ENCODE assay signal across 12 mouse cellular contexts in genomic region chr11:52273183-52273941, GRCm38 (mm10). TPM values are rescaled to one million over a fixed set of nuclear protein-coding genes. Genes with fewer than 3 reads are reported as not detected.
DNase-seq lines count a peak whose midpoint lies in the region; ATAC-seq and TF ChIP-seq lines count a peak whose summit lies in the region.
"Had no signal": no experiment of that assay in that cellular context is flagged by ENCODE, and none has a peak within 500 bp of the region (broad histone marks: within the 10 kb centered on the region; RNA-seq: fewer than 3 reads in every experiment).

No protein-coding gene starts in this region.

- intact Hi-C loops in heart, postnatal 10 days (cut with DNase I), result no loop called here

- no peak for DNase-seq in kidney, postnatal 0 days (ENCODE audit: low spot score)
- peak; percentile 68 to 69 for DNase-seq in adrenal gland, postnatal 36 days
- DNase-seq in heart, postnatal 10 days, result peak; percentile 41
- DNase-seq in right cerebral cortex, adult 18-20 months, result no peak
- DNase-seq: liver, embryonic 13.5 days had no signal

- no peaks in the 10 kb centered on the region for H3K9me3 ChIP-seq in kidney, postnatal 0 days (replicated peaks; ENCODE audit: low read length)
- no peaks in the 10 kb centered on the region for H3K9me3 ChIP-seq in kidney, embryonic 14.5 days (ENCODE audit: control insufficient read depth, low read length)
- H3K9me3 ChIP-seq: forebrain, embryonic 15.5 days; liver, embryonic 13.5 days had no signal

- H3K27ac ChIP-seq in kidney, postnatal 0 days, result peak overlapping the region; percentile 28; the same call in 1 of the 2 replicates
- no peak overlapping the region for H3K27ac ChIP-seq in kidney, embryonic 14.5 days (ENCODE audit: low read depth, low read length)
- peak overlapping the region; percentile 88 for H3K27ac ChIP-seq in olfactory bulb, adult 2 months (ENCODE audit: insufficient read depth, low read depth, low read length)
- H3K27ac ChIP-seq: forebrain, embryonic 15.5 days; liver, embryonic 13.5 days had no signal

- no peaks in the 10 kb centered on the region for H3K27me3 ChIP-seq in kidney, postnatal 0 days (ENCODE audit: insufficient read depth, low read length)
- no peaks in the 10 kb centered on the region for H3K27me3 ChIP-seq in kidney, embryonic 14.5 days (ENCODE audit: control insufficient read depth, insufficient read depth, low read length)
- H3K27me3 ChIP-seq: forebrain, embryonic 15.5 days had no signal

- H3K9ac ChIP-seq in kidney, postnatal 0 days (ENCODE audit: low read depth, low read length), result no peak overlapping the region
- no peak overlapping the region for H3K9ac ChIP-seq in kidney, embryonic 14.5 days (ENCODE audit: low read depth, low read length)
- H3K9ac ChIP-seq: forebrain, embryonic 15.5 days; liver, embryonic 13.5 days had no signal

- no peak overlapping the region for H3K4me2 ChIP-seq in kidney, postnatal 0 days (ENCODE audit: low read length)
- no peak overlapping the region for H3K4me2 ChIP-seq in kidney, embryonic 14.5 days (replicated peaks; ENCODE audit: low read depth, low read length)
- H3K4me2 ChIP-seq: forebrain, embryonic 15.5 days; liver, embryonic 13.5 days had no signal

- ATAC-seq in kidney, postnatal 0 days (replicated peaks; ENCODE audit: low FRiP score, low read depth), result no peak
- ATAC-seq in kidney, embryonic 14.5 days (ENCODE audit: low FRiP score, low TSS enrichment), result no peak
- no peak for ATAC-seq in granulocyte monocyte progenitor cell, adult 5-6 weeks (replicated peaks; ENCODE audit: poor library complexity, severe bottlenecking)
- ATAC-seq in monocyte, adult 5-6 weeks (replicated peaks; ENCODE audit: insufficient number of reproducible peaks, low FRiP score, low TSS enrichment, poor library complexity, severe bottlenecking), result no peak
- ATAC-seq: forebrain, embryonic 15.5 days had no signal

- no peaks in the 10 kb centered on the region for H3K36me3 ChIP-seq in kidney, postnatal 0 days (ENCODE audit: insufficient read depth, low read length)
- H3K36me3 ChIP-seq in kidney, embryonic 14.5 days (ENCODE audit: control insufficient read depth, insufficient read depth, low read length), result 0 out of 2 replicates have a peak, but pooled peaks cover 7% of the 10 kb centered on the region
- H3K36me3 ChIP-seq: forebrain, embryonic 15.5 days; liver, embryonic 13.5 days had no signal

- WGBS in kidney, postnatal 0 days, result 66% methylated on average over 11 of the region's 11 CpGs
- 65% methylated on average over 11 of the region's 11 CpGs for WGBS in kidney, embryonic 14.5 days
- WGBS in olfactory bulb, adult 2 months, result 62% methylated on average over 11 of the region's 11 CpGs

- 0 out of 2 replicates have a peak, but pooled peaks have one; percentile 24 for TF ChIP-seq POLR2A in olfactory bulb, adult 2 months (IDR thresholded peaks at IDR 0.05; ENCODE audit: insufficient read depth, low read depth, low read length)

- H3K4me1 ChIP-seq in kidney, postnatal 0 days (replicated peaks; ENCODE audit: insufficient read depth, low read length), result peaks cover 8% of the 10 kb centered on the region; the same call in 1 of the 2 replicates
- peaks cover 6% of the 10 kb centered on the region; the same call in 1 of the 2 replicates for H3K4me1 ChIP-seq in kidney, embryonic 14.5 days (ENCODE audit: control insufficient read depth, insufficient read depth, low read length)
- peaks cover 74% of the 10 kb centered on the region for H3K4me1 ChIP-seq in olfactory bulb, adult 2 months (ENCODE audit: control insufficient read depth, insufficient read depth, low read length)
- H3K4me1 ChIP-seq: forebrain, embryonic 15.5 days had no signal

- no peak for TF ChIP-seq CTCF in kidney, postnatal 0 days (IDR thresholded peaks at IDR 0.05; ENCODE audit: low read depth)
- no peak for TF ChIP-seq CTCF in olfactory bulb, adult 2 months (IDR thresholded peaks at IDR 0.05; ENCODE audit: insufficient read depth, low read depth, low read length)

- H3K4me3 ChIP-seq in kidney, postnatal 0 days (replicated peaks; ENCODE audit: low read depth, low read length), result no peak overlapping the region
- H3K4me3 ChIP-seq in kidney, embryonic 14.5 days (ENCODE audit: low read length), result no peak overlapping the region
- no peak overlapping the region for H3K4me3 ChIP-seq in olfactory bulb, adult 2 months (ENCODE audit: insufficient read depth, low read depth, low read length)
- H3K4me3 ChIP-seq: forebrain, embryonic 15.5 days; liver, embryonic 13.5 days had no signal

RNA-seq across cellular contexts. Expression of gene Tcf7, which starts 9.5 kb away (rescaled TPM):
- 14.6 and 16.0 TPM in 2 replicates for polyA plus RNA-seq in kidney, postnatal 0 days (2015; fragmentation: Nextera tagmentation; extraction: Ambion mirVana)
- 18.1 and 27.5 TPM in 2 replicates for polyA plus RNA-seq in kidney, embryonic 14.5 days (2014; fragmentation: Nextera tagmentation; extraction: Ambion mirVana)
- total RNA-seq in adrenal gland, postnatal 36 days (2021), result 10 to 100 TPM; 36.8 to 50.1 TPM
- total RNA-seq in heart, postnatal 10 days (2021), result 1 to 10 TPM; 3.3 to 6.2 TPM
- polyA plus RNA-seq in olfactory bulb, adult 2 months (2012; ENCODE audit: insufficient read depth, insufficient read length, low replicate concordance, missing spikeins), result 377 and 809 TPM in 2 replicates
- 1.4 TPM in 1 of 2 replicates, not detected in the other for total RNA-seq in granulocyte monocyte progenitor cell, adult 5-6 weeks (2014; fragmentation: Nextera tagmentation)
- total RNA-seq in granulocyte monocyte progenitor cell, adult 5-6 weeks (2017), result 0.30 and 0.82 TPM in 2 replicates
- 3.4 to 17.2 TPM (median 3.9 TPM) in 3 replicates for total RNA-seq in monocyte, adult 5-6 weeks (2017)

RNA-seq across cellular contexts. Expression of gene Skp1a, which starts 41.6 kb away (rescaled TPM):
- 917 and 950 TPM in 2 replicates for polyA plus RNA-seq in kidney, postnatal 0 days (2015; fragmentation: Nextera tagmentation; extraction: Ambion mirVana)
- polyA plus RNA-seq in kidney, embryonic 14.5 days (2014; fragmentation: Nextera tagmentation; extraction: Ambion mirVana), result 843 and 964 TPM in 2 replicates
- total RNA-seq in adrenal gland, postnatal 36 days (2021), result 100 to 1,000 TPM; 529 to 536 TPM
- 100 to 1,000 TPM; 239 to 266 TPM for total RNA-seq in heart, postnatal 10 days (2021)
- 531 TPM in 1 of 2 replicates, not detected in the other for polyA plus RNA-seq in olfactory bulb, adult 2 months (2012; ENCODE audit: insufficient read depth, insufficient read length, low replicate concordance, missing spikeins)
- total RNA-seq in granulocyte monocyte progenitor cell, adult 5-6 weeks (2014; fragmentation: Nextera tagmentation), result 180 and 196 TPM in 2 replicates
- total RNA-seq in granulocyte monocyte progenitor cell, adult 5-6 weeks (2017), result 242 and 266 TPM in 2 replicates
- total RNA-seq in monocyte, adult 5-6 weeks (2017), result 108 to 155 TPM (median 147 TPM) in 3 replicates

RNA-seq across cellular contexts. Expression of gene Olfr1371, which starts 59.6 kb away (rescaled TPM):
- not detected in 2 replicates for polyA plus RNA-seq in kidney, postnatal 0 days (2015; fragmentation: Nextera tagmentation; extraction: Ambion mirVana)
- polyA plus RNA-seq in kidney, embryonic 14.5 days (2014; fragmentation: Nextera tagmentation; extraction: Ambion mirVana), result not detected in 2 replicates
- total RNA-seq in adrenal gland, postnatal 36 days (2021), result not detected
- total RNA-seq in heart, postnatal 10 days (2021), result not detected
- not detected in 2 replicates for polyA plus RNA-seq in olfactory bulb, adult 2 months (2012; ENCODE audit: insufficient read depth, insufficient read length, low replicate concordance, missing spikeins)
- not detected in 2 replicates for total RNA-seq in granulocyte monocyte progenitor cell, adult 5-6 weeks (2014; fragmentation: Nextera tagmentation)
- total RNA-seq in granulocyte monocyte progenitor cell, adult 5-6 weeks (2017), result not detected in 2 replicates
- not detected in 3 replicates for total RNA-seq in monocyte, adult 5-6 weeks (2017)
- total RNA-seq: MEL had no signal
- polyA plus RNA-seq: forebrain, embryonic 15.5 days; large intestine, adult 2 months; liver, embryonic 13.5 days had no signal

Comparison
In these comparisons a context has a peak if more than half of its experiments do, and no peak if none do; other contexts are left out.
1. DNase-seq: peak in adrenal gland, postnatal 36 days (2 of 2) and heart, postnatal 10 days (2 of 2); none in kidney, postnatal 0 days (single experiment) and right cerebral cortex, adult 18-20 months (single experiment).